Mouse (Mus musculus): ENCODE results near the gene Gpr162.

GRCm38 (mm10) chr6:124817971-124818370 is 45.8 kb downstream of the Gpr162 start:
- TF ChIP-seq POLR2A (IDR thresholded peaks at IDR 0.05; ENCODE audit: extremely low read depth, insufficient read depth, low read length), result no peak
- TF ChIP-seq CTCF (IDR thresholded peaks at IDR 0.05; ENCODE audit: extremely low read depth, insufficient read depth, low read length), result no peak

Data from cortical plate, adult 2 months (tissue).